Mouse (Mus musculus) lung, postnatal 25 days (tissue): Measurements from ENCODE around the gene Tle3.

Experiments
- DNase-seq: peaks from one replicate; pipeline ENCODE4 v3.0.0; 2022; ENCODE audit warnings: low spot score

The Tle3 gene

GRCm38 (mm10) chr9:61358933-61359332, 13.2 kb upstream of the Tle3 start:
- no peak for DNase-seq

GRCm38 (mm10) chr9:61359741-61360140, 12.4 kb upstream of the Tle3 start:
- no peak for DNase-seq

- no peak for DNase-seq
Observed at GRCm38 (mm10) chr9:61360163-61360562, 12.0 kb upstream of the Tle3 start.

GRCm38 (mm10) chr9:61360727-61361631, 11.2 kb upstream of the Tle3 start:
- no peak for DNase-seq

- DNase-seq = peak; percentile 50
Observed at GRCm38 (mm10) chr9:61363194-61363593, 9.0 kb upstream of the Tle3 start.

- DNase-seq = no peak
Observed at GRCm38 (mm10) chr9:61366108-61366507, 6.1 kb upstream of the Tle3 start.

GRCm38 (mm10) chr9:61367156-61367555, 5.0 kb upstream of the Tle3 start:
- no peak for DNase-seq

GRCm38 (mm10) chr9:61367857-61368566, 4.2 kb upstream of the Tle3 start:
- peak; percentile 81 for DNase-seq

- peak; percentile 86 for DNase-seq
Observed at GRCm38 (mm10) chr9:61368567-61369240, 3.5 kb upstream of the Tle3 start.

- no peak for DNase-seq
Observed at GRCm38 (mm10) chr9:61369316-61370273, 2.6 kb upstream of the Tle3 start.

GRCm38 (mm10) chr9:61370454-61370888, 1.7 kb upstream of the Tle3 start:
- peak; percentile 99 for DNase-seq

- peak; percentile 68 for DNase-seq
Observed at GRCm38 (mm10) chr9:61370889-61371754, 1.0 kb upstream of the Tle3 start.

GRCm38 (mm10) chr9:61372510-61372975, 377 bp downstream of the Tle3 start:
- peak; percentile 44 for DNase-seq

- DNase-seq = no peak
Observed at GRCm38 (mm10) chr9:61372976-61373633, 939 bp downstream of the Tle3 start.

GRCm38 (mm10) chr9:61373634-61373941, 1.4 kb downstream of the Tle3 start:
- no peak for DNase-seq

GRCm38 (mm10) chr9:61373942-61374900, 2.1 kb downstream of the Tle3 start:
- no peak for DNase-seq

GRCm38 (mm10) chr9:61375002-61375401, 2.8 kb downstream of the Tle3 start:
- no peak for DNase-seq

GRCm38 (mm10) chr9:61375802-61376561, 3.8 kb downstream of the Tle3 start:
- DNase-seq = peak; percentile 55
